Mouse (Mus musculus) midbrain, embryonic 14.5 days (tissue): ENCODE results near the gene Herc1. TPM values are rescaled to one million over a fixed set of nuclear protein-coding genes. Genes with fewer than 3 reads are reported as not detected.

Experiments used
- ATAC-seq: fragments of 200-750 bp; cut with Nextera tagmentation; 2 replicates; pipeline ENCODE4 v1.8.0; 2017; ENCODE audit warnings: moderate number of reproducible peaks, moderate library complexity; ENCODE audit not compliant: low FRiP score, low TSS enrichment
- DNase-seq: peaks from one replicate; pipeline ENCODE4 v3.0.0-alpha.2; 2015
- H3K27ac ChIP-seq: fragments of 300-500 bp; sonication (generic); replicated peaks from 2 replicates; pipeline ENCODE4 v1.5.1; 2014; ENCODE audit warnings: mild to moderate bottlenecking, low read depth, low read length, moderate library complexity
- H3K27me3 ChIP-seq: fragments of 300-500 bp; sonication (generic); 2 replicates; pipeline ENCODE4 v1.6.1; 2014; ENCODE audit warnings: low read length, control low read depth, mixed read lengths; ENCODE audit not compliant: control insufficient read depth, insufficient read depth
- H3K36me3 ChIP-seq: fragments of 300-500 bp; sonication (generic); 2 replicates; pipeline ENCODE4 v1.6.1; 2014; ENCODE audit warnings: low read length, control low read depth; ENCODE audit not compliant: control insufficient read depth, insufficient read depth
- H3K4me1 ChIP-seq: fragments of 300-500 bp; sonication (generic); 2 replicates; pipeline ENCODE4 v1.6.1; 2014; ENCODE audit warnings: mild to moderate bottlenecking, antibody characterized with exemption, low read length, control low read depth; ENCODE audit not compliant: control insufficient read depth, insufficient read depth
- H3K4me2 ChIP-seq: fragments of 300-500 bp; sonication (generic); 2 replicates; pipeline ENCODE4 v1.6.1; 2014; ENCODE audit warnings: mild to moderate bottlenecking, low read length, moderate library complexity
- H3K4me3 ChIP-seq: fragments of 300-500 bp; sonication (generic); replicated peaks from 2 replicates; pipeline ENCODE4 v1.5.1; 2014; ENCODE audit warnings: low read depth, low read length
- H3K9ac ChIP-seq: fragments of 300-500 bp; sonication (generic); replicated peaks from 2 replicates; pipeline ENCODE4 v1.6.1; 2014; ENCODE audit warnings: mild to moderate bottlenecking, low read length, moderate library complexity
- H3K9me3 ChIP-seq: fragments of 300-500 bp; sonication (generic); 2 replicates; pipeline ENCODE4 v1.6.1; 2016; ENCODE audit warnings: low read length, control low read depth, mixed read lengths; ENCODE audit not compliant: control insufficient read depth
- WGBS: fragments of 180-500 bp; shearing (Covaris S2); extraction: QIAGEN DNeasy Blood & Tissue Kit; methylation state at CpG from one replicate; pipeline ENCODE4 v1.1.7; 2014; 5-methylcytosine and 5-hydroxymethylcytosine counted together
- polyA plus RNA-seq: library from polyadenylated mRNA; unstranded; fragments of >200 nt; fragmentation: Nextera tagmentation; extraction: Ambion mirVana; gene quantifications from 2 replicates; pipeline ENCODE4 v1.2.1, GENCODE M21; 2014

Gene Herc1
- polyA plus RNA-seq, result 48.3 and 64.1 TPM in 2 replicates

DNA sequence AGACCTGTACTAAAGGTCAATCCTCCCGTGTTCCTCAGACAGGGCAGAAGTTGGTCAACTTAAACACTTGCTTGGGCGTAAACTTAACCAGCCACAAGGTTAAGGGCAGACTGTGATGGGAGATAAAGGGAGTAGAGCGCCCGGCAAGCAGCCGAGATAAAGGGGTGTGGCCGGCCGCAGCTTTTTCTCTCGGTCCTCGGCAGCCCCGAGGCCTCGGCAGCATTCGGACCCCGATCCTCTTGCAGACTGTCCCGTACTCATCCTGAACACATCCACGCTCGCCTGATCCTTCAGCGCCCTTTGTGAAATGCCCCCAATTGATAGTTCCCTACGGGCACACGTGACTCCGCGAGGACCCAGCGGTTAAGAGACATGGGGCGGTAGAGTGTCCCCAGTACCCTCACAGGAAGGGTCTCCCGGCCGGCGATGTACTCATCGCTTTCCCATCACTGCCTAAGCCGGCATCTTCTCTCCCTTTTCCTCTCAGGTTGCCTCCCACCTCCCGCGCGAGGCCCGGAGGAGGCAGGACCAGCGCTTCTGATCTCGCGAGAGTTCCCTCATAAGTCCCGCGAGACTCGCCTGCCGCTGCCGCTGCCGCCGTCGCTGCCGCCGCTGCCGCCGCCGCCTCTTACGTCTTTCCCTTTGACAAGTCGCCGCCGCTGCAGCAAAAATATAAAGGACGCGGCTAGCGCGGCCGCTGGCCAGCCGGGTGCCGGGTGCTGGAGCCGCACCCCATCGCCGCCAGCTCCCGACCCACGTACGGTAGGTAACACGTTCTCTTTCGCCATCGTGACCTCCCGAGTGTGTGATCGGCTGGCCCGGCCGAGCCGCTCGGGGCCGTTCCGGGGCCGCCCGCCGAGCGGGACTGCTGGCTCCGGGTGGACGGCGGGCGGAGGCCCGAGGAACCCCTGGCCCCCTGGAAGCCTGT lies at the start of gene Herc1:
Herc1 (plus strand) TSS at position 591 of the 928 bp plus-strand sequence.
- peak within 1 kb of the TSS; percentile 65 for H3K4me2 ChIP-seq
- peaks cover 16% of the 10 kb centered on the region for H3K4me1 ChIP-seq
- H3K27me3 ChIP-seq, result no peaks in the 10 kb centered on the region
- no peaks in the 10 kb centered on the region for H3K9me3 ChIP-seq
- peak within 1 kb of the TSS; percentile 80 for H3K4me3 ChIP-seq
- no peaks in the 10 kb centered on the region for H3K36me3 ChIP-seq
- DNase-seq (peak; percentile 99), ATAC-seq (peak; percentile 88)
- peak within 1 kb of the TSS; percentile 97 for H3K27ac ChIP-seq
- H3K9ac ChIP-seq, result peak within 1 kb of the TSS; percentile 95
- WGBS, result under 1% methylated on average over 85 of the region's 85 CpGs

DNA sequence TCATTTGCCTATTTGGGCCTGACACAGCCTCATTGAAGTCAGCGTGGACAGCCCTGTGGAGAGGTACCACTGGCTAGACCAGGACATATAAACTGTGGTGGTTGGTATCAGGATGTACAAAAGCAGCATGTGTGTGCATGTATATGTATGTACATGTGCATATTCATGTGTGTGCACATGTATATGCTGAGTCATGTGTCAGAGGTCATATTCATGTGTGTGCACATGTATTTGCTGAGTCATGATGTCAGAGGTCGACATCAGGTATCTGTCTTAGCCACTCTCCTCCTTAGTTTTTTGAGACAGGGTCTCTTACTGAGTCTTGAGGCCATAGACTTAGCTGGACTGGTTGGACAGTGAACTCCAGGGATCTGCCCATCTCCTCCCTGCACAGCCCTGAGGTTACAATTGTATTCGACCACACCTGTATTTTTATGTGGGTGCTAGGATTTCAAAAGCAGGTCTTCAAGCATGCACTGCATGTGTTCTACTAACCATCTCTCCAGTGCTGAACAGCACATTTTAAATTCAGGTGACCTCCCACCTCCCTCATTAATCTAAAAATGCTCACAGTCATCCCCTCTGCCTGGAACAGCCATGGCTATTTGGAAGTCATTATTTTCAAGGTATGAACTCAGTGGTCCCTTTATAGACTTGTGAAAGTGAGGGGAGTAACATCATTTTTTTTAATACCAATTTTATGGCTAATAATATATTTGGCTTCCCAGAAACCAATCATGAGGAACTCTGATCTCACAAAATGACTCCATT lies 45.7 kb upstream of the Herc1 start:
- no peaks in the 10 kb centered on the region; the same call in 1 of the 2 replicates for H3K4me1 ChIP-seq
- no peak overlapping the region for H3K27ac ChIP-seq
- DNase-seq (no peak), ATAC-seq (no peak)
- H3K9ac ChIP-seq, result no peak overlapping the region
- no peaks in the 10 kb centered on the region for H3K9me3 ChIP-seq
- 0 out of 2 replicates have a peak overlapping the region, but pooled peaks have one; percentile 37 for H3K4me2 ChIP-seq
- no peak overlapping the region for H3K4me3 ChIP-seq
- no peaks in the 10 kb centered on the region for H3K27me3 ChIP-seq
- 94% methylated on average over 3 of the region's 3 CpGs for WGBS
- H3K36me3 ChIP-seq, result no peaks in the 10 kb centered on the region

DNA sequence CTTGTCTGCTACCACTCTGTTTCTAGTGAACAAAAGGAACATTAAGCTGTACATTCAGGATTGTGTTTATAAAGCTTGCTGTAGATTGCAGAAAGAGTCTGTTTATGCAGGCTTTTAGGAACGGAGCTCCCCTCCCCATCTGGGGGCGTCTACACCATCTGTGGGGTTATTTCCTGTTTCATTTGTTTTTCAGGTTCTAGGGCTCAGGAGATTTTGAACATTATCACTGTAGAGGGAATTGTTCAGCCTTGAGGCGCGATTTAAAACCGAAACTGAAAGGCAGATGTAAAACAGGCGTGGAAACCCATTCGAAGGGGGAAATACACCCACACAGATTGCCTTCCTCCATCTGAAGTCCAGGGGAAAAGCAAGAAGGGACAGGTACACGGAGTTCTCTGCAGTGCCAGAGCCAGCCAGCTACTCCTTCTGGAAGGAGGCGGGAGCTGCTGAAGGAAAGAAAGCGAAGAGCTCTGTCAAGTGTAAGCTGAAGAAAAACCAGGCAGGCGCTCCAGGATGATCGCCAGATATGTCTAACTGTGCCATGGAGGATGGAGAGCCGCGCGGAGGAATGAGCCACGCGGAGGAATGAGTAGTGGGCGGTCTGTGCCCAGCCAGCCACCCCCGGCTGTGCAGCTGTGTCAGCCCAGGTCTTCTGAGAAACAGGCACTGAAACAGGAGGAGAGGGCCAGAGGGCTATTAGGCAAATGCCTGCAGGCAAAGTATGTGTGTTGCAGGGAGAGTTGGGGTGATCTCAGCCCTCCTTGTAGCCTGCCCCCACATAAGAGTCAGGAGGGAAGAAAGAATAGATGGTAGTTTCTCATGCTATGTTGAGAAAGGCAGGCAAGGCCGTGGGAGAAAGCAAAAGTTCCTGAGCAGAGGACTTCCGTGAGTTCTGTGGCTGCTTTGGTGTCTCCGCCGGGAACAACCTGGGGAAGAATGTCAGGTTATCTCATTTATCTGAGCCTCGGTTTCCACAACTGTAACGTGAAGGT lies 44.8 kb upstream of the Herc1 start:
- WGBS, result 49% methylated on average over 25 of the region's 25 CpGs
- H3K27me3 ChIP-seq, result no peaks in the 10 kb centered on the region
- H3K36me3 ChIP-seq, result no peaks in the 10 kb centered on the region
- DNase-seq, result peak; percentile 60
- peak overlapping the region; percentile 14; the same call in 1 of the 2 replicates for H3K27ac ChIP-seq
- no peak for ATAC-seq
- no peak overlapping the region for H3K4me3 ChIP-seq
- H3K9ac ChIP-seq, result no peak overlapping the region; the same call in 1 of the 2 replicates
- no peaks in the 10 kb centered on the region for H3K9me3 ChIP-seq
- H3K4me1 ChIP-seq, result no peaks in the 10 kb centered on the region; the same call in 1 of the 2 replicates
- peak overlapping the region; percentile 37 for H3K4me2 ChIP-seq

DNA sequence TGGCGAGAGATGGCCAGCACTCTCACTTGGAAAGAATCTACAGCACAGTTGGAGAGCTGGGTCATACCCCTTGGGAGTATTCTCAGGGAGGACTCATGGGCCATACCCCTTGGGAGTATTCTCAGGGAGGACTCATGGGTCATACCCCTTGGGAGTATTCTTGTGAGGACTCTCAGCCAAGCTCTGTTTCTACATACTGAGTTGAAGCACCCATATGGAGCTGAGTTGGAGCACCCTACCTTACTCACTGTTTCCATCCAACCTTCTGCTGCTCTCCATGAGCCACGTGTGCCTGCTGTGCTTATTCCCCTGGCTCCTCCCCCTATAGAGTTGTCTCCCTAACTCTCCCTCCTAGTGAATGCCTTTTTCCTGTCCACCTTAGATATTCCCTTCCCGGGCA lies 43.8 kb upstream of the Herc1 start:
- 73% methylated on average over 3 of the region's 3 CpGs for WGBS
- Histone ChIP-seq H3K9ac (no peak overlapping the region), H3K4me2 (no peak overlapping the region), H3K36me3 (no peaks in the 10 kb centered on the region), H3K4me1 (no peaks in the 10 kb centered on the region; the same call in 1 of the 2 replicates), H3K27ac (no peak overlapping the region), H3K9me3 (no peaks in the 10 kb centered on the region), H3K4me3 (no peak overlapping the region), H3K27me3 (no peaks in the 10 kb centered on the region)
- no peak for DNase-seq
- ATAC-seq, result no peak

DNA sequence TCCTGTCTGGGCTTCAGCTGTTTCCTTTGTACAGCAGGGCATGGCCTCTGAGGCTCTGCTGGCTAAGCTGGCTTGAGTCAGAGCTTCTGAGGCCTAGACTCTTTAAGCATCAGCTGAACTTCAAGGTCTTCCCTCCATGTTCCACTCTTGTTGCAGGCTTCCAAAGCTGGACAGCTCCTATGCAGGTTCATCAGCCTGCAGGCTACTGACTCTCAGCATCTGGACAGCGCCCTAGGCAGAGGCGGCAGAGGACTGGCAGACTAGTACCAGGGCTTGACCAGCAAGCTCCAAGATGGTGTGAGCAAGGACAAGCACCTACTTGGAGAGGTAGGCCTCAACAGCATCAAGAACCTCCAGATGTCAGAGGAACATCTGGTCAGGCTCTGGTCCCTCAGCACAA lies 42.9 kb upstream of the Herc1 start:
- DNase-seq (no peak), ATAC-seq (no peak)
- H3K27ac ChIP-seq, result no peak overlapping the region
- no peaks in the 10 kb centered on the region for H3K36me3 ChIP-seq
- no peaks in the 10 kb centered on the region; the same call in 1 of the 2 replicates for H3K4me1 ChIP-seq
- H3K4me2 ChIP-seq, result no peak overlapping the region
- H3K27me3 ChIP-seq, result no peaks in the 10 kb centered on the region
- 48% methylated on average over 2 of the region's 2 CpGs for WGBS
- H3K9ac ChIP-seq, result no peak overlapping the region
- H3K9me3 ChIP-seq, result no peaks in the 10 kb centered on the region
- H3K4me3 ChIP-seq, result no peak overlapping the region

DNA sequence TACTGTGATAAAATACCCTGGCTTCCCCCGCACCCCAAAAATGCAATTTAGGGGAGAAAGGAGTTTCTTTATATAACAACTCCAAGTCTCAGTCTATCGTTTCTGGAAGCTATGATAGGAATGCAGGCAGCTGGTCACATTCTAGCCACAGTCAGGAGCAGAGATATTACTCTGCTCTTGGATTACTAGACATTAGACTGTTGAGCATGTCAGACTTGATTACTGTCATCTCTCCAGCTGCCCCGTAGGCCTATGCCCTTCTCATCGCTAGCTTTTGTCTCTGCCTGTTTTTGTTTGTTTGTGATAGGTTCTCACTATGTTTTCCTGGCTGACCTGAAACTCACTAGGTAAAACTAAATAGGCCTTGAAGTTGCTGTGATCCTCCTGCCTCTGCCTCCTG lies 41.5 kb upstream of the Herc1 start:
- ATAC-seq (no peak), DNase-seq (no peak)
- Histone ChIP-seq H3K36me3 (no peaks in the 10 kb centered on the region), H3K27ac (no peak overlapping the region), H3K4me3 (no peak overlapping the region), H3K9me3 (no peaks in the 10 kb centered on the region), H3K27me3 (no peaks in the 10 kb centered on the region), H3K4me1 (no peaks in the 10 kb centered on the region; the same call in 1 of the 2 replicates), H3K4me2 (no peak overlapping the region), H3K9ac (no peak overlapping the region)
- WGBS, result 83% methylated on average over 4 of the region's 4 CpGs

DNA sequence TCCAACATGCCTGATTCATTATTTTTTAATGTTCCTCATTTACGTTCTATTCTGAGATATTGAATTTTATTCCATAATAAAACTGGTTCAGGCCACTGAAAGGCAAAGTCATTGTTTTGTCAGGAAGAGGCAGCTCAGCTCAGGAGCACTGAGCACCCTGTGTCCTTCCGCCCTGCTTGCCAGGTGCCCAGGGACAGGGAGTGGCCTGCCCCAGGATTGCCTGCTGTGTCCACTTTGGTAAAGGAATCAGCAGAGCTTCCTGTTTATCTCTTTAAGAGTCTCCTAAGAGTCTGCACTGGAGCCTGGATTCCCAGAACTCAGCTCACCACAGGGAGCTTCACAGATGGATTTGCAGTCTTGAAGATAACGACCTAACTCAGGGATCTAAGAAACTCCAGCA lies 38.8 kb upstream of the Herc1 start:
- Histone ChIP-seq H3K9me3 (no peaks in the 10 kb centered on the region), H3K4me3 (no peak overlapping the region), H3K9ac (no peak overlapping the region), H3K27me3 (no peaks in the 10 kb centered on the region), H3K4me2 (no peak overlapping the region), H3K27ac (no peak overlapping the region), H3K4me1 (no peaks in the 10 kb centered on the region), H3K36me3 (no peaks in the 10 kb centered on the region)
- WGBS, result 45% methylated on average over 3 of the region's 3 CpGs
- ATAC-seq (no peak), DNase-seq (no peak)

DNA sequence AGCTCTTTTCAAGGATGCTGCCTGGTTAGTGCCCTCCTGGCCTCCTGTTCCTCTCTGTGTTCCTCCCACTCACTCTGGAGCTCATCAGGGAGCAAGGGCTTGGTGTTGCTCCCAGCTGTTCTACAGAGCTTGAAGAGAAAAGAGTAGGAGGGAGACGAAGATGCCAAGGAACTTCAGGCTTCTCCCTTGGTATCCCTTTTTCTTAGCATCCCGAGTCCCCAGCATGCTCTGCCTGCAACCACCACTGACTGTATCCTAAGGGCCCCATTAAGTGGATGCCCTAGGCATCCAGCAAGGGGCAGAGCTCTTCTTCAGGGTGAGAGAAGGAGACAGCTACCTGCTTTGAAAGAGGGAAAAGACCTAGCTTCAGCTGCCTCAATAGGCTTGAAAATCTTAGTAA lies 33.6 kb upstream of the Herc1 start:
- WGBS, result 83% methylated on average over 2 of the region's 2 CpGs
- no peaks in the 10 kb centered on the region for H3K36me3 ChIP-seq
- H3K9ac ChIP-seq, result no peak overlapping the region
- no peak overlapping the region for H3K27ac ChIP-seq
- DNase-seq (no peak), ATAC-seq (no peak)
- no peaks in the 10 kb centered on the region for H3K9me3 ChIP-seq
- H3K4me3 ChIP-seq, result no peak overlapping the region
- no peak overlapping the region for H3K4me2 ChIP-seq
- no peaks in the 10 kb centered on the region for H3K27me3 ChIP-seq
- H3K4me1 ChIP-seq, result no peaks in the 10 kb centered on the region
